Mouse (Mus musculus) mouse trophoblast stem cell (cell line): ENCODE data around the gene Gm15446.
"Not testable (repeated sequence)": the region's sequence is repeated elsewhere in the genome, so short reads cannot be mapped to it uniquely, and the experiment has no call there.

Experiments used
- in situ Hi-C, 2 experiments: fragments of 300-500 bp; cut with MseI, MboI; formaldehyde crosslinking; loops; 2 replicates in 1 of 2; 3 replicates in 1 of 2; pipeline ENCODE4 v1.15.1; 2025

Gm15446 gene

DNA sequence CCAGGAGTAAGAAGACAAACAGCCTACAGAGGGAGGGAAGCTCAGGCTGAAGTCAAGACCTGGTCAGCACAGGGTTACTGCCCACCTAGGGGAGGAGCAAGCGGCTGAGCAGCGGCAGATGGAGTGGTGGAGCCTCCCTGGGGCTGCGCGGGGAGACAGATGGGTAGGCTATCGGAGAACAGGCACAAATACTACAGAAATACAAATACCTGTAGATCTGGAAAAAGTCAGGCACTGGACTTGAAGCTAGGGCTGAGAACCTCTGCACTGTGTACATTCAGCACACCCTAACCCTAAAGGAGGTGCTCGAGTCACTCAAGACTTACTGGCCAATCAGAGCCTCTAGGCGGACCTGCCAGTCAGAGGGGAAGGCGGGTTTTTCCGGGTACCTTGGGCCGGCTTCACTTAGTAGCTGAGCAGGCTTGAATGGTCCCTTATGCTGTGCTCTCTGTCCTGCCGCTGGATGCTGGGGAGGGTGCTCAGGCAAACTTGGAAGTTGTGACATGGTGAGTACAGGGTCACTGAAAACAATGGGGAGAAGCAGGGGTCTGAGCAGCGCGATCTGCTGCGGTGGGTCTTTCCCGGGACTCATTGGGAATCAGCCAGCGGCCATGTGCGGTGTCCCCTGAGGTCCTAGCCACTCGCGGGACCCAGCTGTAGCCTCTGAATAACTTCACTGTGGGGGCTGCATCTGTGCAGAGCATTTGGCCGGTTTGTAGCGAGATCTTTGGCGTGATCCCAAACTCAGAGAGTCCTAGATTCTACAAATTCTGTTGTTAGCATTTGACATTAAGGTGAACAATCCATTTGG is at the start of gene Gm15446:
TSS of gene Gm15446 (plus strand) at position 140 of the 811 bp plus-strand sequence.
- in situ Hi-C loops: loop anchor here in 1 of 2 experiments (10.0 kb wide), 1 partner anchor 81 kb away; no protein-coding TSS in a partner anchor

GRCm38 (mm10) chr5:109924129-109924528 is 929 bp downstream of the Gm15446 start:
- in situ Hi-C loops: loop anchor here in 1 of 2 experiments (10.0 kb wide), 1 partner anchor 81 kb away; no protein-coding TSS in a partner anchor

- in situ Hi-C loops: loop anchor here (5.0 to 10.0 kb wide), 2 partner anchors 80 to 82 kb away; no protein-coding TSS in a partner anchor
These were observed 1.7 kb downstream of the Gm15446 start for GRCm38 (mm10) chr5:109924936-109925335.

GRCm38 (mm10) chr5:109950281-109950680 is 27.1 kb downstream of the Gm15446 start:
- in situ Hi-C loops: no loop called here

- in situ Hi-C loops: not testable (repeated sequence)
These were observed 57.5 kb downstream of the Gm15446 start for GRCm38 (mm10) chr5:109980743-109981142.
